In the genomic region with DNA sequence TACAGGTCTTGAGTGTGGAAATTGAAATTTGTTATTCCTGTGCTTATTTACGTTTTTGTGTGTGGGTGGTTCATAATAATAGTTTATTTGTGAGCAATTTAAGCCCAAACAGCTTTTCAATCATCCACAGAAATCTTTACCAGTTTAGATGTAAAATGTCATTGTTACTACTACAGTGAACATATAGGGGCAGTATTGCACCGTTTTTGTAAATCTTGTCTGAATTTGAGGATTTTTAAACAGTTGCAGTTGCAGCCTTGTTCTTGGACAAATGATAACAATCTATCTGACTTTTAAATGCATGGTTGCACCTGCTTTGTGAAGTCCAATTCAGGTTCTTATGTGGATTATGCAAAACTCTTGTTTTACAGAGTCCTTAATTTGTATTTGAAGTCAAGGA, we compare ENCODE assay signal across 13 mouse cellular contexts.
A peak's percentile ranks its signal among the peaks of the same experiment; 100 is the strongest.
DNase-seq lines count a peak whose midpoint lies in the region; ATAC-seq and TF ChIP-seq lines count a peak whose summit lies in the region.
"Had no signal": no experiment of that assay in that cellular context is flagged by ENCODE, and none has a peak within 500 bp of the region (broad histone marks: within the 10 kb centered on the region; RNA-seq: fewer than 3 reads in every experiment).

No protein-coding gene starts in this region.

- peak; percentile 50; the same call in 1 of the 2 replicates for TF ChIP-seq CTCF in cerebellum, adult 2 months (IDR thresholded peaks at IDR 0.05; ENCODE audit: borderline replicate concordance, insufficient read depth, low read depth, low read length)
- peak; percentile 67 for TF ChIP-seq CTCF in hindbrain, postnatal 0 days (IDR thresholded peaks at IDR 0.05; ENCODE audit: low read depth)

- no peak for ATAC-seq in hindbrain, postnatal 0 days

- no peak overlapping the region for H3K9ac ChIP-seq in hindbrain, postnatal 0 days (replicated peaks; ENCODE audit: low read length)
- H3K9ac ChIP-seq: kidney, embryonic 15.5 days had no signal

- 32% methylated on average over 2 of the region's 2 CpGs for WGBS in cerebellum, adult 2 months
- WGBS in hindbrain, postnatal 0 days: 54% methylated on average over 2 of the region's 2 CpGs
- WGBS in hindbrain, embryonic 10.5 days: 59% methylated on average over 2 of the region's 2 CpGs

- peaks cover 8% of the 10 kb centered on the region; the same call in 1 of the 2 replicates for H3K4me1 ChIP-seq in cerebellum, adult 2 months (ENCODE audit: control insufficient read depth, insufficient read depth, low read length)
- H3K4me1 ChIP-seq in hindbrain, postnatal 0 days (ENCODE audit: insufficient read depth, low read length): no peaks in the 10 kb centered on the region; the same call in 1 of the 2 replicates
- peaks cover 22% of the 10 kb centered on the region for H3K4me1 ChIP-seq in hindbrain, embryonic 10.5 days (replicated peaks)
- H3K4me1 ChIP-seq: kidney, embryonic 15.5 days had no signal

- no peaks in the 10 kb centered on the region for H3K36me3 ChIP-seq in hindbrain, postnatal 0 days (ENCODE audit: insufficient read depth, low read length)
- H3K36me3 ChIP-seq in hindbrain, embryonic 10.5 days: no peaks in the 10 kb centered on the region
- H3K36me3 ChIP-seq: forebrain, embryonic 10.5 days; kidney, embryonic 15.5 days had no signal

- H3K4me2 ChIP-seq in hindbrain, postnatal 0 days (ENCODE audit: low read depth, low read length): no peak overlapping the region
- H3K4me2 ChIP-seq: kidney, embryonic 15.5 days had no signal

- H3K27me3 ChIP-seq in cerebellum, adult 2 months (ENCODE audit: control insufficient read depth, insufficient read depth, low read length): no peaks in the 10 kb centered on the region
- no peaks in the 10 kb centered on the region for H3K27me3 ChIP-seq in hindbrain, postnatal 0 days (ENCODE audit: insufficient read depth, low read length)
- no peaks in the 10 kb centered on the region for H3K27me3 ChIP-seq in hindbrain, embryonic 10.5 days (ENCODE audit: insufficient read depth, poor library complexity, severe bottlenecking)
- H3K27me3 ChIP-seq: kidney, embryonic 15.5 days; megakaryocyte, embryonic 14.5 days had no signal

- no peaks in the 10 kb centered on the region for H3K9me3 ChIP-seq in hindbrain, postnatal 0 days (ENCODE audit: low read length)
- H3K9me3 ChIP-seq in hindbrain, embryonic 10.5 days: no peaks in the 10 kb centered on the region
- H3K9me3 ChIP-seq: forebrain, embryonic 10.5 days; kidney, embryonic 15.5 days; megakaryocyte, embryonic 14.5 days had no signal

- H3K4me3 ChIP-seq in cerebellum, adult 2 months (replicated peaks; ENCODE audit: insufficient read depth, low read depth, low read length): no peak overlapping the region
- no peak overlapping the region for H3K4me3 ChIP-seq in hindbrain, postnatal 0 days (ENCODE audit: low read length)
- no peak overlapping the region for H3K4me3 ChIP-seq in hindbrain, embryonic 10.5 days
- H3K4me3 ChIP-seq: forebrain, embryonic 10.5 days; kidney, embryonic 15.5 days; megakaryocyte, embryonic 14.5 days had no signal

- no peak overlapping the region for H3K27ac ChIP-seq in cerebellum, adult 2 months (ENCODE audit: insufficient read depth, low read length)
- no peak overlapping the region for H3K27ac ChIP-seq in hindbrain, postnatal 0 days
- H3K27ac ChIP-seq in hindbrain, embryonic 10.5 days: no peak overlapping the region
- H3K27ac ChIP-seq: kidney, embryonic 15.5 days had no signal

- no peak for TF ChIP-seq POLR2A in cerebellum, adult 2 months (IDR thresholded peaks at IDR 0.05; ENCODE audit: borderline replicate concordance, insufficient read depth, low read length)

- peak in 1 of 2 experiments; percentile 44 for DNase-seq in cerebellum, adult 2 months
- DNase-seq in cerebellum, postnatal 25 days: no peak
- peak; percentile 76 for DNase-seq in hindbrain, postnatal 0 days (ENCODE audit: low spot score)
- DNase-seq in hindbrain, embryonic 10.5 days (ENCODE audit: low spot score): no peak
- peak; percentile 68 for DNase-seq in 3T3-L1 (ENCODE audit: low read depth, low spot score)
- DNase-seq in embryo, embryonic 10.5 days (ENCODE audit: low spot score): peak; percentile 42
- DNase-seq in thymus, postnatal 14 days: no peak
- DNase-seq in spleen, postnatal 36 days (ENCODE audit: low spot score in 2 of 2): no peak
- DNase-seq: heart, postnatal 4 days; right cerebral cortex, postnatal 25 days had no signal

Comparison
In these comparisons a context has a peak if more than half of its experiments do, and no peak if none do; other contexts are left out.
1. DNase-seq: peak in hindbrain, postnatal 0 days (single experiment), 3T3-L1 (single experiment) and embryo, embryonic 10.5 days (single experiment); none in cerebellum, postnatal 25 days (0 of 2), hindbrain, embryonic 10.5 days (single experiment), thymus, postnatal 14 days (single experiment) and spleen, postnatal 36 days (0 of 2).